Mouse (Mus musculus) megakaryocyte, embryonic 14.5 days (primary cell): ENCODE measurements around the gene Ppp1r12b.

Source experiments
- FLI1 ChIP-seq: IDR thresholded peaks from 2 replicates; pipeline ENCODE4 v1.6.1; 2012; ENCODE audit warnings: low read length, inconsistent platforms, mixed read lengths
- GATA1 ChIP-seq: IDR thresholded peaks from 3 replicates; pipeline ENCODE4 v1.6.1; 2012; ENCODE audit warnings: mixed read lengths, low read length, inconsistent platforms, borderline replicate concordance

DNA sequence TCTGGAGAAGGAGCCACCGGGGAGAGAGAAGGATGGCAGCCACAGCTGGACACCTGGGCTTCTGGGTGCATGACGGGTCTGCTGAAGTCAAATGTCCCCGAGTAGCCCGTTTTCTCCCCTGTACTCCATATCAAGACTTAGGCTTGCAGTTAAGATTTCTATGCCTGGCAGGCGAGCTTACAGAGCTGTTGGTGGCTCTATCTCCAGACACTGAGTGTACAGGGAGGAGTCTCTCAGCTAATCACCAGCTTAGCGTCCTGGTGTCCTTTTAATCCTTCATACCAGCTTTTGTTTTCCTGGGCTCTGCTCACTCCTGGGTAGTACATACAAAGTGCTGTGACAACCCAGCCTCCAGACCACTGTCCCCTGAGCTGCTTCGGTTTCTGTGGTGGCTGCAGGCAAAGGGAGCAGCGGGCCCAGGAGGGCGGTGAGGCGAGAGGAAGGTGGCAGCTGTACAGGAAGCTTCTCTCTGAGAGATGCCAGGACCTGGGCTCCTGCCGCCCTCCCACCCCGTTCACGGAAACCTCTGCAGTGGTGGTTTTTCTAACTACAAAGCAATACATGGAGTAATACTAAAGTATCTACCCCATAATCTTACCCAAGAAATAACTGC lies 177.7 kb downstream of the Ppp1r12b start:
- no peak for TF ChIP-seq GATA1
- no peak for TF ChIP-seq FLI1
